Mouse (Mus musculus): ENCODE measurements around the gene Lhx2. TPM values are rescaled to one million over a fixed set of nuclear protein-coding genes. Genes with fewer than 3 reads are reported as not detected.

Gene Lhx2
- polyA plus RNA-seq, 1 experiment from 2014 or later, result not detected

- peaks cover 93% of the 10 kb centered on the region for H3K27me3 ChIP-seq (replicated peaks; ENCODE audit: insufficient read depth, low read length)
- no peak for TF ChIP-seq CTCF (IDR thresholded peaks at IDR 0.05)
- TF ChIP-seq EP300 (IDR thresholded peaks at IDR 0.05), result no peak
- ATAC-seq, result no peak
- no peaks in the 10 kb centered on the region for H3K4me1 ChIP-seq (ENCODE audit: insufficient read depth, low read depth, low read length)
- WGBS, result 4% methylated on average over 34 of the region's 35 CpGs
- H3K9me3 ChIP-seq (ENCODE audit: low read length), result no peaks in the 10 kb centered on the region
- no peak overlapping the region for H3K4me2 ChIP-seq (replicated peaks; ENCODE audit: low read depth, low read length)
- DNase-seq (ENCODE audit: low spot score), result no peak
- H3K27ac ChIP-seq (ENCODE audit: low read length), result no peak overlapping the region
- no peak overlapping the region for H3K4me3 ChIP-seq (ENCODE audit: low read depth, low read length)
- no peaks in the 10 kb centered on the region for H3K36me3 ChIP-seq (ENCODE audit: insufficient read depth, low read length)
- no peak overlapping the region for H3K9ac ChIP-seq (replicated peaks; ENCODE audit: low read depth)
Measured at GRCm38 (mm10) chr2:38357294-38358246, 18.5 kb downstream of the Lhx2 start.

DNA sequence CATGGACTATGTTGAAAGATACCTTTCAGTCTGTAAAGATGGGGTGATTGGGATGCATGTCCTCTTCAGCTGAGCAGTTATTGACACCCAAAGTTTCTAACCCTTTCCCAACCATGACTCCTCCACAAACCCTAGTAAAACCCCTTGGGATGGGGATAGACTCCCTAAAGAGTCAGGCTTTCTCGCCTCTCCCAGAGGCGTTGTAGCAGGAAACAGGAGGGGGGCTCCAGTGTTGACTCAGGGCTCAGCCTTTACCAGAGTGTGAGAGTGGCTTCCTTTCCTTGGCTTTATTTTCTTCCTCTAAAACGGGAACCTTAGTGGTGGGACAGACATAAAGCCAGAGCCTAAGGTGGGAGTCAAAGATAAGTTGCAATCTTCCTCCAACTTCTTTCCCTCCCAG, 19.5 kb downstream of the Lhx2 start:
- 6% methylated on average over 3 of the region's 3 CpGs for WGBS
- H3K4me2 ChIP-seq (replicated peaks; ENCODE audit: low read depth, low read length), result no peak overlapping the region
- H3K27me3 ChIP-seq (replicated peaks; ENCODE audit: insufficient read depth, low read length), result peaks cover 90% of the 10 kb centered on the region
- H3K4me3 ChIP-seq (ENCODE audit: low read depth, low read length), result no peak overlapping the region
- no peaks in the 10 kb centered on the region for H3K4me1 ChIP-seq (ENCODE audit: insufficient read depth, low read depth, low read length)
- H3K9me3 ChIP-seq (ENCODE audit: low read length), result no peaks in the 10 kb centered on the region
- no peak overlapping the region for H3K9ac ChIP-seq (replicated peaks; ENCODE audit: low read depth)
- TF ChIP-seq CTCF (IDR thresholded peaks at IDR 0.05) (no peak), EP300 (IDR thresholded peaks at IDR 0.05) (no peak)
- H3K36me3 ChIP-seq (ENCODE audit: insufficient read depth, low read length), result no peaks in the 10 kb centered on the region
- no peak for ATAC-seq
- no peak overlapping the region for H3K27ac ChIP-seq (ENCODE audit: low read length)
- no peak for DNase-seq (ENCODE audit: low spot score)

DNA sequence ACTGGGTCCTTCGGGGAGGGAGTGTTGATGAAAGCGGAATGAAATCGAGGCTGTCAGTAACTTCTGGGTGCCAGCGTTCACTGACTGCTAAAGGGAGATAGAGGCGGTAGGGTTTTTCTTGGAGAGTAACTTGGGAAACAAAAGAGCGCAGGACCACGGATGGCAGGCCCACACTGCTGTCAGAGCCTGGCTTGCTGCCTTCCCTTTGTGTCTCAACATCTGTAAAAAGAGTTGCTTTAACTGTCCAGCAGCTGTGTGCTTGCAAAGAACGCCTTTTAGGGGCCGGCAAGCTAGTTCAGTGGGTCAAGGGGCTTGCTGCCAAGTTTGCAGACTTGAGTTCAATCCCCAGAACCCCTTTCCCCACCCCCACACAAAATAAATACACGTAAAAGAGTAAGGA, 20.1 kb downstream of the Lhx2 start:
- Histone ChIP-seq H3K36me3 (ENCODE audit: insufficient read depth, low read length) (no peaks in the 10 kb centered on the region), H3K9ac (replicated peaks; ENCODE audit: low read depth) (no peak overlapping the region), H3K27me3 (replicated peaks; ENCODE audit: insufficient read depth, low read length) (peaks cover 88% of the 10 kb centered on the region), H3K4me2 (replicated peaks; ENCODE audit: low read depth, low read length) (no peak overlapping the region), H3K4me3 (ENCODE audit: low read depth, low read length) (no peak overlapping the region), H3K9me3 (ENCODE audit: low read length) (no peaks in the 10 kb centered on the region), H3K27ac (ENCODE audit: low read length) (no peak overlapping the region), H3K4me1 (ENCODE audit: insufficient read depth, low read depth, low read length) (no peaks in the 10 kb centered on the region)
- peak; percentile 14; the same call in 1 of the 2 replicates for ATAC-seq
- TF ChIP-seq EP300 (IDR thresholded peaks at IDR 0.05) (no peak), CTCF (IDR thresholded peaks at IDR 0.05) (no peak)
- 2% methylated on average over 10 of the region's 10 CpGs for WGBS
- peak; percentile 47 for DNase-seq (ENCODE audit: low spot score)

- Histone ChIP-seq H3K9me3 (ENCODE audit: low read length) (no peaks in the 10 kb centered on the region), H3K27me3 (replicated peaks; ENCODE audit: insufficient read depth, low read length) (peaks cover 82% of the 10 kb centered on the region), H3K4me2 (replicated peaks; ENCODE audit: low read depth, low read length) (no peak overlapping the region), H3K4me1 (ENCODE audit: insufficient read depth, low read depth, low read length) (no peaks in the 10 kb centered on the region), H3K9ac (replicated peaks; ENCODE audit: low read depth) (no peak overlapping the region), H3K27ac (ENCODE audit: low read length) (no peak overlapping the region), H3K4me3 (ENCODE audit: low read depth, low read length) (no peak overlapping the region), H3K36me3 (ENCODE audit: insufficient read depth, low read length) (no peaks in the 10 kb centered on the region)
- ATAC-seq (no peak; the same call in 1 of the 2 replicates), DNase-seq (ENCODE audit: low spot score) (peak; percentile 28)
- TF ChIP-seq EP300 (IDR thresholded peaks at IDR 0.05), result no peak
- no peak for TF ChIP-seq CTCF (IDR thresholded peaks at IDR 0.05)
- 5% methylated on average over 13 of the region's 13 CpGs for WGBS
Measured at GRCm38 (mm10) chr2:38359811-38360210, 20.7 kb downstream of the Lhx2 start.

DNA sequence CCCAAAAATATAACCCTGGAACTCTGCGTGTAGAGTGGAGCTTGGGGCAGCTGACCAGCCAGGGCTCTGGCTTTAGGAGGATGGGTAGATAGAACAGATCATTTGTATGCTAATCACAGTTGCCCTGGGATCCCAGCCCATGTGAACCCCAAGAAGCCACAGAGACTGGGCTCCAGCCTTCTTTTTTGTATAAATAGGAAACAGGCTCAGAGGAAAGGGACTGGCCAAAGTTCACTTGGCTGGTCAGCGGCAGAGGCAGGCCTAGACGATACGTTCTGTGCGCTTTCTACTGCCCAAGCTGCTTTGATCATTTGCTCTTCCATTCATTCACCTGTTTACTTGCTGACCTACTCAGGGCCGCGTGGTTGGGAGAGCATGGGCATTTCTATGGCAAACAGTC, 27.1 kb downstream of the Lhx2 start:
- ATAC-seq (no peak), DNase-seq (ENCODE audit: low spot score) (no peak)
- Histone ChIP-seq H3K4me3 (ENCODE audit: low read depth, low read length) (no peak overlapping the region), H3K27me3 (replicated peaks; ENCODE audit: insufficient read depth, low read length) (peaks cover 71% of the 10 kb centered on the region), H3K9me3 (ENCODE audit: low read length) (no peaks in the 10 kb centered on the region), H3K9ac (replicated peaks; ENCODE audit: low read depth) (no peak overlapping the region), H3K36me3 (ENCODE audit: insufficient read depth, low read length) (no peaks in the 10 kb centered on the region), H3K4me1 (ENCODE audit: insufficient read depth, low read depth, low read length) (no peaks in the 10 kb centered on the region), H3K4me2 (replicated peaks; ENCODE audit: low read depth, low read length) (no peak overlapping the region), H3K27ac (ENCODE audit: low read length) (no peak overlapping the region)
- TF ChIP-seq CTCF (IDR thresholded peaks at IDR 0.05) (no peak), EP300 (IDR thresholded peaks at IDR 0.05) (no peak)
- WGBS, result 54% methylated on average over 7 of the region's 7 CpGs

GRCm38 (mm10) chr2:38367023-38367422, 27.9 kb downstream of the Lhx2 start:
- DNase-seq (ENCODE audit: low spot score) (no peak), ATAC-seq (no peak)
- no peaks in the 10 kb centered on the region for H3K9me3 ChIP-seq (ENCODE audit: low read length)
- 9% methylated on average over 9 of the region's 9 CpGs for WGBS
- TF ChIP-seq CTCF (IDR thresholded peaks at IDR 0.05) (no peak), EP300 (IDR thresholded peaks at IDR 0.05) (no peak)
- H3K36me3 ChIP-seq (ENCODE audit: insufficient read depth, low read length), result no peaks in the 10 kb centered on the region
- peaks cover 63% of the 10 kb centered on the region for H3K27me3 ChIP-seq (replicated peaks; ENCODE audit: insufficient read depth, low read length)
- no peak overlapping the region for H3K4me3 ChIP-seq (ENCODE audit: low read depth, low read length)
- H3K4me1 ChIP-seq (ENCODE audit: insufficient read depth, low read depth, low read length), result no peaks in the 10 kb centered on the region
- no peak overlapping the region for H3K4me2 ChIP-seq (replicated peaks; ENCODE audit: low read depth, low read length)
- H3K27ac ChIP-seq (ENCODE audit: low read length), result no peak overlapping the region
- no peak overlapping the region for H3K9ac ChIP-seq (replicated peaks; ENCODE audit: low read depth)
